Mouse (Mus musculus) bone marrow macrophage, adult 2 months (primary cell): ENCODE results near the gene Zfp668.

Source experiments
- CTCF ChIP-seq: IDR thresholded peaks from 2 replicates; pipeline ENCODE4 v1.5.1; 2012; ENCODE audit warnings: low read depth, mild to moderate bottlenecking, low read length, moderate library complexity
- POLR2A ChIP-seq: IDR thresholded peaks from 2 replicates; pipeline ENCODE4 v1.6.1; 2012; ENCODE audit warnings: mild to moderate bottlenecking, low read depth, low read length, borderline replicate concordance

- no peak for TF ChIP-seq CTCF
- TF ChIP-seq POLR2A = no peak
These were observed 36.3 kb upstream of the Zfp668 start for GRCm38 (mm10) chr7:127912938-127913337.
